Mouse (Mus musculus) MEL (cell line): ENCODE measurements at regions not wholly inside any gene's neighbourhood (a gene's known extent, or its start where the extent isn't known, plus 50 kb on each side); places are given as distances from the start of the nearest gene placed in this dataset.

Experiments used
- DNase-seq: peaks from one replicate; pipeline ENCODE4 v3.0.0; 2011; ENCODE audit warnings: low read depth, low spot score
- H3K27ac ChIP-seq: 2 replicates; pipeline ENCODE4 v1.5.1; 2012; ENCODE audit warnings: low read depth, mild to moderate bottlenecking, control low read depth, low read length, moderate library complexity; ENCODE audit not compliant: control insufficient read depth
- H3K27me3 ChIP-seq, 2 experiments: fragments of 150-350 bp in 1 of 2; sonication (generic) in 1 of 2; 2 replicates each; pipeline ENCODE4 v1.6.1; 2012; ENCODE audit warnings: low read length in 2 of 2, mild to moderate bottlenecking in 2 of 2, improper control_type of control experiment in 1 of 2, moderate library complexity in 1 of 2; ENCODE audit not compliant: insufficient read depth in 2 of 2, control insufficient read depth in 1 of 2
- H3K36me3 ChIP-seq, 2 experiments: 2 replicates each; pipeline ENCODE4 v1.6.1; 2012 to 2014; ENCODE audit warnings: low read length in 2 of 2, improper control_type of control experiment in 1 of 2, inconsistent platforms in 1 of 2, mild to moderate bottlenecking in 1 of 2; ENCODE audit not compliant: insufficient read depth in 2 of 2, control insufficient read depth in 1 of 2
- H3K4me1 ChIP-seq, 2 experiments: fragments of 150-350 bp in 1 of 2; sonication (generic) in 1 of 2; 2 replicates each; pipeline ENCODE4 v1.6.1; 2012; ENCODE audit warnings: low read length in 2 of 2, improper control_type of control experiment in 1 of 2, mild to moderate bottlenecking in 1 of 2; ENCODE audit not compliant: insufficient read depth in 2 of 2, control insufficient read depth in 1 of 2
- H3K4me3 ChIP-seq, 2 experiments: fragments of 150-350 bp in 1 of 2; sonication (generic) in 1 of 2; 2 replicates each; pipeline ENCODE4 v1.5.1; 2012; ENCODE audit warnings: low read depth in 2 of 2, low read length in 2 of 2, mild to moderate bottlenecking in 2 of 2, moderate library complexity in 2 of 2, control low read depth in 1 of 2, improper control_type of control experiment in 1 of 2; ENCODE audit not compliant: control insufficient read depth in 1 of 2, insufficient read depth in 1 of 2
- H3K79me2 ChIP-seq: 2 replicates; pipeline ENCODE4 v1.6.1; 2012; ENCODE audit warnings: mild to moderate bottlenecking, low read length, moderate library complexity; ENCODE audit not compliant: control insufficient read depth, poor library complexity, insufficient read depth
- H3K9ac ChIP-seq: 2 replicates; pipeline ENCODE4 v1.6.1; 2012; ENCODE audit warnings: low read depth, mild to moderate bottlenecking, control low read depth, low read length, moderate library complexity; ENCODE audit not compliant: control insufficient read depth, poor library complexity, severe bottlenecking
- H3K9me3 ChIP-seq: fragments of 150-350 bp; sonication (generic); replicated peaks from 2 replicates; pipeline ENCODE4 v1.6.1; 2012; ENCODE audit warnings: mild to moderate bottlenecking, low read length, improper control_type of control experiment, moderate library complexity; ENCODE audit not compliant: insufficient read depth
- BHLHE40 ChIP-seq: IDR thresholded peaks from 2 replicates; pipeline ENCODE4 v1.6.1; 2012; ENCODE audit warnings: low read depth, mild to moderate bottlenecking, inconsistent platforms, low read length, improper control_type of control experiment, borderline replicate concordance
- CHD2 ChIP-seq: IDR thresholded peaks from 2 replicates; pipeline ENCODE4 v1.6.1; 2011; ENCODE audit warnings: low read length, improper control_type of control experiment
- CTCF ChIP-seq, 3 experiments: IDR thresholded peaks in 2 of 3; conservative IDR thresholded peaks in 1 of 3; 2 replicates each; pipeline ENCODE4 v1.5.1; 2011 to 2012; ENCODE audit warnings: low read length in 3 of 3, low read depth in 2 of 3, mild to moderate bottlenecking in 2 of 3, improper control_type of control experiment in 1 of 3, inconsistent platforms in 1 of 3, mixed read lengths in 1 of 3, moderate library complexity in 1 of 3; ENCODE audit not compliant: control insufficient read depth in 1 of 3, insufficient read depth in 1 of 3, poor library complexity in 1 of 3, severe bottlenecking in 1 of 3
- E2F4 ChIP-seq: IDR thresholded peaks from 2 replicates; pipeline ENCODE4 v1.6.1; 2011; ENCODE audit warnings: low read depth, low read length, improper control_type of control experiment, borderline replicate concordance
- ELF1 ChIP-seq: IDR thresholded peaks from 2 replicates; pipeline ENCODE4 v1.6.1; 2014; ENCODE audit warnings: low read depth, mild to moderate bottlenecking, inconsistent platforms, low read length, improper control_type of control experiment, moderate library complexity
- EP300 ChIP-seq, 2 experiments: IDR thresholded peaks; 2 replicates each; pipeline ENCODE4 v1.6.1; 2011; ENCODE audit warnings: improper control_type of control experiment in 2 of 2, low read length in 2 of 2, low read depth in 1 of 2, mild to moderate bottlenecking in 1 of 2
- ETS1 ChIP-seq: IDR thresholded peaks from 2 replicates; pipeline ENCODE4 v1.6.1; 2012; ENCODE audit warnings: low read depth, mild to moderate bottlenecking, inconsistent platforms, low read length, improper control_type of control experiment, moderate library complexity
- HCFC1 ChIP-seq: IDR thresholded peaks from 2 replicates; pipeline ENCODE4 v1.6.1; 2012; ENCODE audit warnings: low read depth, mild to moderate bottlenecking, inconsistent platforms, low read length, improper control_type of control experiment, moderate library complexity
- JUND ChIP-seq: IDR thresholded peaks from 2 replicates; pipeline ENCODE4 v1.6.1; 2011; ENCODE audit warnings: low read depth, mild to moderate bottlenecking, improper control_type of control experiment, low read length
- MAFK ChIP-seq: IDR thresholded peaks from 2 replicates; pipeline ENCODE4 v1.6.1; 2011; ENCODE audit warnings: low read depth, mild to moderate bottlenecking, low read length, improper control_type of control experiment, borderline replicate concordance
- MAX ChIP-seq: IDR thresholded peaks from 2 replicates; pipeline ENCODE4 v1.6.1; 2011; ENCODE audit warnings: low read length, improper control_type of control experiment
- MAZ ChIP-seq: IDR thresholded peaks from 2 replicates; pipeline ENCODE4 v1.6.1; 2012; ENCODE audit warnings: low read depth, mild to moderate bottlenecking, inconsistent platforms, low read length, improper control_type of control experiment
- MXI1 ChIP-seq: IDR thresholded peaks from 2 replicates; pipeline ENCODE4 v1.6.1; 2011; ENCODE audit warnings: mild to moderate bottlenecking, low read depth, low read length, improper control_type of control experiment
- MYB ChIP-seq: IDR thresholded peaks from 2 replicates; pipeline ENCODE4 v1.6.1; 2011; ENCODE audit warnings: mild to moderate bottlenecking, low read depth, low read length, improper control_type of control experiment
- MYC ChIP-seq: IDR thresholded peaks from 2 replicates; pipeline ENCODE4 v1.6.1; 2011; ENCODE audit warnings: low read depth, mild to moderate bottlenecking, low read length, improper control_type of control experiment, moderate library complexity
- NRF1 ChIP-seq: IDR thresholded peaks from 2 replicates; pipeline ENCODE4 v1.6.1; 2014; ENCODE audit warnings: low read depth, mild to moderate bottlenecking, inconsistent platforms, low read length, improper control_type of control experiment, moderate library complexity; ENCODE audit not compliant: poor library complexity, insufficient read depth, severe bottlenecking
- POLR2A ChIP-seq, 2 experiments: IDR thresholded peaks; 2 replicates each; pipeline ENCODE4 v1.6.1; 2011 to 2012; ENCODE audit warnings: low read length in 2 of 2, mild to moderate bottlenecking in 2 of 2, control low read depth in 1 of 2, improper control_type of control experiment in 1 of 2, low read depth in 1 of 2, moderate library complexity in 1 of 2; ENCODE audit not compliant: control insufficient read depth in 1 of 2, insufficient read depth in 1 of 2, poor library complexity in 1 of 2
- POLR2AphosphoS2 ChIP-seq: IDR thresholded peaks from 2 replicates; pipeline ENCODE4 v1.6.1; 2011; ENCODE audit warnings: low read length, improper control_type of control experiment
- POLR2AphosphoS5 ChIP-seq: IDR thresholded peaks from 2 replicates; pipeline ENCODE4 v1.6.1; 2012; ENCODE audit warnings: low read depth, borderline replicate concordance, mild to moderate bottlenecking, inconsistent platforms, low read length, moderate library complexity, mixed read lengths
- RCOR1 ChIP-seq: IDR thresholded peaks from 2 replicates; pipeline ENCODE4 v1.6.1; 2012; ENCODE audit warnings: low read depth, mild to moderate bottlenecking, inconsistent platforms, low read length, improper control_type of control experiment
- SMC3 ChIP-seq: IDR thresholded peaks from 2 replicates; pipeline ENCODE4 v1.6.1; 2011; ENCODE audit warnings: low read depth, low read length, improper control_type of control experiment
- TAL1 ChIP-seq: IDR thresholded peaks from 2 replicates; pipeline ENCODE4 v1.6.1; 2012; ENCODE audit warnings: mild to moderate bottlenecking, inconsistent platforms, low read length, moderate library complexity, mixed read lengths
- TBP ChIP-seq: IDR thresholded peaks from 2 replicates; pipeline ENCODE4 v1.8.0; 2011; ENCODE audit warnings: low read depth, low read length, improper control_type of control experiment
- TCF12 ChIP-seq: IDR thresholded peaks from 2 replicates; pipeline ENCODE4 v1.6.1; 2014; ENCODE audit warnings: low read depth, mild to moderate bottlenecking, inconsistent platforms, low read length, improper control_type of control experiment, moderate library complexity
- UBTF ChIP-seq: IDR thresholded peaks from 2 replicates; pipeline ENCODE4 v1.6.1; 2012; ENCODE audit warnings: low read depth, mild to moderate bottlenecking, inconsistent platforms, low read length, improper control_type of control experiment, moderate library complexity, borderline replicate concordance; ENCODE audit not compliant: insufficient read depth
- USF2 ChIP-seq, 2 experiments: IDR thresholded peaks; 2 replicates each; pipeline ENCODE4 v1.6.1; 2011 to 2012; ENCODE audit warnings: improper control_type of control experiment in 2 of 2, low read length in 2 of 2, borderline replicate concordance in 1 of 2, inconsistent platforms in 1 of 2, low read depth in 1 of 2, mild to moderate bottlenecking in 1 of 2; ENCODE audit not compliant: insufficient read depth in 1 of 2
- ZMIZ1 ChIP-seq: IDR thresholded peaks from 2 replicates; pipeline ENCODE4 v1.6.1; 2012; ENCODE audit warnings: low read depth, mild to moderate bottlenecking, inconsistent platforms, low read length, improper control_type of control experiment, moderate library complexity

DNA sequence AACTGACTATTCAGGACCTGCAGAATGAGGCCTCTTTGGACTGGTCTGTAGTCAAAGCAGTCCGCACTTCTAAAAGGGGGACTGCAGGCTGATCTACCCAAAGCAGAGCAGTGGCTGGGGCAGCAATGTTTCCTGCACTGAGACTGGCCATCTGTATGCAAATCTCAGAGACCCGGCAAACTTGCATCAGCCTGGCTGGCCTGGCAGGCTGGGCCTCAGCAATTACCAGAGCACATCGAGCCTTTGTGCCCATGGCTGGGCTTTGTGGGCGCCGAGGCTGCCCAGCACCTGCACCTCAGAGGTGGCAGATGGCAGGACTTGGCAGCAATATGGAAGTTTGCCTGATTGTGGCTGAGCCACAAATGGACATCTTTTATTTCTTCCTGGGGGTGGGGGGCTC, 64.2 kb downstream of the Mycn start:
- Histone ChIP-seq H3K9me3 (no peaks in the 10 kb centered on the region), H3K9ac (no peak overlapping the region), H3K4me1 (no peaks in the 10 kb centered on the region), H3K79me2 (no peaks in the 10 kb centered on the region), H3K4me3 (no peak overlapping the region), H3K27me3 (no peaks in the 10 kb centered on the region), H3K27ac (no peak overlapping the region), H3K36me3 (no peaks in the 10 kb centered on the region)
- TF ChIP-seq ETS1 (no peak), ZMIZ1 (no peak), MXI1 (no peak), NRF1 (no peak), POLR2A (IDR thresholded peaks at IDR 0.05; ENCODE audit: control insufficient read depth in 1 of 2, insufficient read depth in 1 of 2, low read depth in 1 of 2, low read length in 2 of 2, poor library complexity in 1 of 2) (no peak), E2F4 (no peak), USF2 (IDR thresholded peaks at IDR 0.05; ENCODE audit: borderline replicate concordance in 1 of 2, insufficient read depth in 1 of 2, low read depth in 1 of 2, low read length in 2 of 2) (no peak), UBTF (no peak), MYB (no peak), MAX (no peak), CHD2 (no peak), MAFK (no peak), EP300 (IDR thresholded peaks at IDR 0.05; ENCODE audit: low read depth in 1 of 2, low read length in 2 of 2) (no peak), RCOR1 (no peak), MYC (no peak), TAL1 (no peak), JUND (no peak), SMC3 (no peak), CTCF (IDR thresholded peaks at IDR 0.05 in 2 of 3, conservative IDR thresholded peaks at IDR 0.05 in 1 of 3; ENCODE audit: control insufficient read depth in 1 of 3, insufficient read depth in 1 of 3, low read depth in 2 of 3, low read length in 3 of 3, poor library complexity in 1 of 3, severe bottlenecking in 1 of 3) (no peak)
- no peak for DNase-seq

DNA sequence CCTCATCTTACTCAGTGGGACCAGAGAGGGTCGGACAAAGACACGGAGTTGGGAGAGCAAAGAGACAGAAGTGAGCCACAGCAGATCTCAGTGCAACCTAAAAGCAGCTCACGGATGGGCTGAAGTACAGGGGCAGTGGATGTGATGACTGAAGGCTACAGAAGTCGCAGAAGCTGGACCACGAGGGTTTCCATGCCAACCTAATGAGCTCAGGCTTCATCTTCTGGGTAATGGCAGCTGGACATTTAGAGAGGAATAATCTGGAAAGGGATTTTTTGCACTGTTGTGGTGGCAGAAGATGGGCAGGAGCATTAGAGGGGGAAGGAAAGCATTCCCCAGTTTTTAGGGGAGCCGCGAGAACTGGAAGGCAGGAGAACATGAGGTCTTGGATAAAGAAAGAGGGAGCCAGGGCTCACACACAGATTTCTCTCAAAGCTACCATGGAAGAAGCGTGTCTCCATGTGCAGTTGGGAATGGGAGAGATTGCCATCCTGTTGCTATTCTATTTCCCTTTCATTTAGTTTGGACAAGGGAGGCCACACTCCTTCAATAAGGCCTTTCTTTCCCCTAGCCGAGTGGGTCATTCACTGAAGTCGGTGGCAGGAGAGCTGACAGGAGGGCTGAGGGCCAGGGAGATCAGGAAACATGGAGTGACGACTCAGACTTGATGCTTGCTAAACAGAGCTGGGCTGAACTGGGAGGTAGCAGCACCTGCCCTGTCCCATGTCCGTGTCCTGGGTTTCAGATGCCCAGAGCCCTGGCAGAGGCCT, 65.6 kb downstream of the Mycn start:
- no peak for DNase-seq
- H3K4me3 ChIP-seq: no peak overlapping the region
- H3K79me2 ChIP-seq: no peaks in the 10 kb centered on the region
- H3K4me1 ChIP-seq: no peaks in the 10 kb centered on the region
- H3K9me3 ChIP-seq: no peaks in the 10 kb centered on the region
- no peak overlapping the region for H3K27ac ChIP-seq
- no peak overlapping the region for H3K9ac ChIP-seq
- TF ChIP-seq POLR2AphosphoS5: no peak
- TF ChIP-seq BHLHE40: no peak
- TF ChIP-seq CHD2: no peak
- TF ChIP-seq ETS1: no peak
- no peak for TF ChIP-seq ZMIZ1
- TF ChIP-seq RCOR1: no peak
- no peak for TF ChIP-seq HCFC1
- TF ChIP-seq POLR2A (IDR thresholded peaks at IDR 0.05; ENCODE audit: control insufficient read depth in 1 of 2, insufficient read depth in 1 of 2, low read depth in 1 of 2, low read length in 2 of 2, poor library complexity in 1 of 2): no peak
- no peak for TF ChIP-seq MXI1
- no peak for TF ChIP-seq TCF12
- TF ChIP-seq ELF1: no peak
- TF ChIP-seq MYC: no peak
- no peak for TF ChIP-seq SMC3
- no peak for TF ChIP-seq TBP
- no peak for TF ChIP-seq MYB
- no peak for TF ChIP-seq MAZ
- no peak for TF ChIP-seq POLR2AphosphoS2
- H3K27me3 ChIP-seq: no peaks in the 10 kb centered on the region
- no peaks in the 10 kb centered on the region for H3K36me3 ChIP-seq
